Mouse (Mus musculus) kidney, postnatal 14 days (tissue): ENCODE results near the gene Cdkn2d.
"Not testable (repeated sequence)": the region's sequence is repeated elsewhere in the genome, so short reads cannot be mapped to it uniquely, and the experiment has no call there.

Experiments used
- DNase-seq: peaks from one replicate; pipeline ENCODE4 v3.0.0; 2022; ENCODE audit warnings: mixed read lengths

Gene Cdkn2d

GRCm38 (mm10) chr9:21291022-21291787 lies at the start of gene Cdkn2d:
TSS of gene Cdkn2d (minus strand) at chr9:21291407.
- DNase-seq = peak; percentile 100

GRCm38 (mm10) chr9:21340411-21340810 lies 49.2 kb upstream of the Cdkn2d start:
- DNase-seq = no peak

GRCm38 (mm10) chr9:21337652-21338051 lies 46.4 kb upstream of the Cdkn2d start:
- DNase-seq = peak; percentile 75

GRCm38 (mm10) chr9:21336491-21336890 lies 45.3 kb upstream of the Cdkn2d start:
- no peak for DNase-seq

GRCm38 (mm10) chr9:21335391-21335790 lies 44.2 kb upstream of the Cdkn2d start:
- no peak for DNase-seq

- DNase-seq = no peak
Measured at GRCm38 (mm10) chr9:21334747-21335146, 43.5 kb upstream of the Cdkn2d start.

- DNase-seq = no peak
Measured at GRCm38 (mm10) chr9:21333523-21333922, 42.3 kb upstream of the Cdkn2d start.

GRCm38 (mm10) chr9:21332161-21333061 lies 41.2 kb upstream of the Cdkn2d start:
- no peak for DNase-seq

- no peak for DNase-seq
Measured at GRCm38 (mm10) chr9:21331365-21332140, 40.3 kb upstream of the Cdkn2d start.

- no peak for DNase-seq
Measured at GRCm38 (mm10) chr9:21329699-21330289, 38.6 kb upstream of the Cdkn2d start.

GRCm38 (mm10) chr9:21329041-21329440 lies 37.8 kb upstream of the Cdkn2d start:
- DNase-seq = no peak

GRCm38 (mm10) chr9:21328041-21328440 lies 36.8 kb upstream of the Cdkn2d start:
- DNase-seq = no peak

GRCm38 (mm10) chr9:21327569-21327968 lies 36.4 kb upstream of the Cdkn2d start:
- DNase-seq = no peak

- DNase-seq = peak; percentile 57
Measured at GRCm38 (mm10) chr9:21324269-21324668, 33.1 kb upstream of the Cdkn2d start.

- DNase-seq = not testable (repeated sequence)
Measured at GRCm38 (mm10) chr9:21322917-21323297, 31.7 kb upstream of the Cdkn2d start.

- DNase-seq = no peak
Measured at GRCm38 (mm10) chr9:21322211-21322916, 31.2 kb upstream of the Cdkn2d start.

GRCm38 (mm10) chr9:21321513-21321835 lies 30.3 kb upstream of the Cdkn2d start:
- peak; percentile 54 for DNase-seq

- peak; percentile 91 for DNase-seq
Measured at GRCm38 (mm10) chr9:21320619-21321512, 29.7 kb upstream of the Cdkn2d start, which contains the start of gene Slc44a2. TSS of gene Slc44a2 (plus strand) at chr9:21320698.

- DNase-seq = no peak
Measured at GRCm38 (mm10) chr9:21320280-21320618, 29.0 kb upstream of the Cdkn2d start.

GRCm38 (mm10) chr9:21319503-21319902 lies 28.3 kb upstream of the Cdkn2d start:
- no peak for DNase-seq

- no peak for DNase-seq
Measured at GRCm38 (mm10) chr9:21318792-21319191, 27.6 kb upstream of the Cdkn2d start.
